Mouse (Mus musculus) stomach, embryonic 14.5 days (tissue): ENCODE results near the gene Nipa1. TPM values are rescaled to one million over a fixed set of nuclear protein-coding genes. Genes with fewer than 3 reads are reported as not detected.

ENCODE experiments used
- ATAC-seq: fragments of 200-750 bp; cut with Nextera tagmentation; 2 replicates; pipeline ENCODE4 v1.8.0; 2017; ENCODE audit warnings: low read depth, moderate TSS enrichment; ENCODE audit not compliant: insufficient number of reproducible peaks, insufficient read depth, low FRiP score
- H3K27ac ChIP-seq: fragments of 300-500 bp; sonication (generic); 2 replicates; pipeline ENCODE4 v1.5.1; 2014; ENCODE audit warnings: mild to moderate bottlenecking, low read length, moderate library complexity, mixed read lengths
- H3K27me3 ChIP-seq: fragments of 300-500 bp; sonication (generic); 2 replicates; pipeline ENCODE4 v1.6.1; 2014; ENCODE audit warnings: low read length, control low read depth, mixed read lengths; ENCODE audit not compliant: control insufficient read depth, insufficient read depth
- H3K36me3 ChIP-seq: fragments of 300-500 bp; sonication (generic); 2 replicates; pipeline ENCODE4 v1.6.1; 2014; ENCODE audit warnings: mild to moderate bottlenecking, control low read depth, low read length, moderate library complexity, mixed read lengths; ENCODE audit not compliant: control insufficient read depth, insufficient read depth
- H3K4me1 ChIP-seq: fragments of 300-500 bp; sonication (generic); 2 replicates; pipeline ENCODE4 v1.6.1; 2014; ENCODE audit warnings: low read length, control low read depth, mixed read lengths; ENCODE audit not compliant: control insufficient read depth, insufficient read depth
- H3K4me2 ChIP-seq: fragments of 300-500 bp; sonication (generic); replicated peaks from 2 replicates; pipeline ENCODE4 v1.6.1; 2014; ENCODE audit warnings: low read depth, low read length, control low read depth
- H3K4me3 ChIP-seq: fragments of 300-500 bp; sonication (generic); 2 replicates; pipeline ENCODE4 v1.5.1; 2014; ENCODE audit warnings: low read depth, low read length, control low read depth
- H3K9ac ChIP-seq: fragments of 300-500 bp; sonication (generic); replicated peaks from 2 replicates; pipeline ENCODE4 v1.6.1; 2014; ENCODE audit warnings: low read depth, mild to moderate bottlenecking, control low read depth, low read length, moderate library complexity, mixed read lengths
- H3K9me3 ChIP-seq: fragments of 300-500 bp; sonication (generic); 2 replicates; pipeline ENCODE4 v1.6.1; 2016; ENCODE audit warnings: low read depth, low read length, control low read depth; ENCODE audit not compliant: control insufficient read depth
- WGBS: fragments of 180-500 bp; shearing (Covaris S2); extraction: QIAGEN DNeasy Blood & Tissue Kit; methylation state at CpG from one replicate; pipeline ENCODE4 v1.1.7; 2014; 5-methylcytosine and 5-hydroxymethylcytosine counted together
- polyA plus RNA-seq: library from polyadenylated mRNA; unstranded; fragments of >200 nt; fragmentation: Nextera tagmentation; extraction: Ambion mirVana; gene quantifications from 2 replicates; pipeline ENCODE4 v1.2.1, GENCODE M21; 2014

The Nipa1 gene
- polyA plus RNA-seq, 1 experiment from 2014 or later: 6.2 TPM

- Histone ChIP-seq H3K9ac (no peak overlapping the region), H3K9me3 (no peaks in the 10 kb centered on the region), H3K4me1 (no peaks in the 10 kb centered on the region), H3K27me3 (no peaks in the 10 kb centered on the region), H3K4me2 (no peak overlapping the region), H3K27ac (no peak overlapping the region), H3K36me3 (no peaks in the 10 kb centered on the region), H3K4me3 (no peak overlapping the region)
- no peak for ATAC-seq
- WGBS: 77% methylated on average over 3 of the region's 3 CpGs
These were observed 24.5 kb upstream of the Nipa1 start for GRCm38 (mm10) chr7:56044267-56044629.

GRCm38 (mm10) chr7:56043577-56044266 lies 24.0 kb upstream of the Nipa1 start:
- Histone ChIP-seq H3K4me3 (no peak overlapping the region), H3K36me3 (no peaks in the 10 kb centered on the region), H3K27me3 (no peaks in the 10 kb centered on the region), H3K4me1 (no peaks in the 10 kb centered on the region), H3K4me2 (no peak overlapping the region), H3K9ac (no peak overlapping the region), H3K27ac (no peak overlapping the region), H3K9me3 (no peaks in the 10 kb centered on the region)
- no peak for ATAC-seq
- 65% methylated on average over 4 of the region's 4 CpGs for WGBS

GRCm38 (mm10) chr7:56042353-56042752 lies 22.6 kb upstream of the Nipa1 start:
- Histone ChIP-seq H3K4me2 (no peak overlapping the region), H3K9me3 (no peaks in the 10 kb centered on the region), H3K4me1 (no peaks in the 10 kb centered on the region), H3K4me3 (no peak overlapping the region), H3K27me3 (no peaks in the 10 kb centered on the region), H3K27ac (no peak overlapping the region), H3K9ac (no peak overlapping the region), H3K36me3 (no peaks in the 10 kb centered on the region)
- WGBS: 15% methylated on average over 5 of the region's 5 CpGs
- ATAC-seq: no peak

- Histone ChIP-seq H3K36me3 (no peaks in the 10 kb centered on the region), H3K9me3 (no peaks in the 10 kb centered on the region), H3K4me1 (0 out of 2 replicates have a peak, but pooled peaks cover 2% of the 10 kb centered on the region), H3K27ac (no peak overlapping the region), H3K4me2 (no peak overlapping the region), H3K9ac (no peak overlapping the region), H3K4me3 (no peak overlapping the region), H3K27me3 (no peaks in the 10 kb centered on the region)
- WGBS: 84% methylated on average over 3 of the region's 3 CpGs
- ATAC-seq: no peak
These were observed 3.8 kb upstream of the Nipa1 start for GRCm38 (mm10) chr7:56023586-56023985.

GRCm38 (mm10) chr7:56018972-56019929 lies 503 bp downstream of the Nipa1 start:
- Histone ChIP-seq H3K9ac (peak overlapping the region; percentile 73), H3K4me2 (peak overlapping the region; percentile 65), H3K27ac (peak overlapping the region; percentile 48; the same call in 1 of the 2 replicates), H3K27me3 (no peaks in the 10 kb centered on the region), H3K9me3 (no peaks in the 10 kb centered on the region), H3K4me1 (0 out of 2 replicates have a peak, but pooled peaks cover 8% of the 10 kb centered on the region), H3K36me3 (no peaks in the 10 kb centered on the region), H3K4me3 (peak overlapping the region; percentile 76)
- peak; percentile 93 for ATAC-seq
- WGBS: under 1% methylated on average over 59 of the region's 71 CpGs

- no peaks in the 10 kb centered on the region for H3K9me3 ChIP-seq
- ATAC-seq: no peak
- H3K36me3 ChIP-seq: no peaks in the 10 kb centered on the region
- peak overlapping the region; percentile 65 for H3K4me2 ChIP-seq
- H3K27ac ChIP-seq: no peak overlapping the region
- no peaks in the 10 kb centered on the region for H3K27me3 ChIP-seq
- WGBS: 35% methylated on average over 7 of the region's 7 CpGs
- H3K4me3 ChIP-seq: peak overlapping the region; percentile 76
- peak overlapping the region; percentile 73; the same call in 1 of the 2 replicates for H3K9ac ChIP-seq
- H3K4me1 ChIP-seq: 0 out of 2 replicates have a peak, but pooled peaks cover 8% of the 10 kb centered on the region
These were observed 1.2 kb downstream of the Nipa1 start for GRCm38 (mm10) chr7:56018446-56018971.

GRCm38 (mm10) chr7:56017761-56018160 lies 2.0 kb downstream of the Nipa1 start:
- 48% methylated on average over 3 of the region's 3 CpGs for WGBS
- Histone ChIP-seq H3K9me3 (no peaks in the 10 kb centered on the region), H3K4me2 (no peak overlapping the region), H3K27me3 (no peaks in the 10 kb centered on the region), H3K36me3 (no peaks in the 10 kb centered on the region), H3K4me1 (0 out of 2 replicates have a peak, but pooled peaks cover 8% of the 10 kb centered on the region), H3K9ac (no peak overlapping the region), H3K27ac (no peak overlapping the region), H3K4me3 (no peak overlapping the region)
- ATAC-seq: no peak

- no peak overlapping the region for H3K27ac ChIP-seq
- H3K27me3 ChIP-seq: no peaks in the 10 kb centered on the region
- 93% methylated on average over 7 of the region's 7 CpGs for whole genome bisulfite sequencing
- H3K4me1 ChIP-seq: 0 out of 2 replicates have a peak, but pooled peaks cover 8% of the 10 kb centered on the region
- no peak overlapping the region for H3K9ac ChIP-seq
- H3K4me3 ChIP-seq: no peak overlapping the region
- ATAC-seq: no peak
- H3K9me3 ChIP-seq: no peaks in the 10 kb centered on the region
- H3K4me2 ChIP-seq: no peak overlapping the region
- no peaks in the 10 kb centered on the region for H3K36me3 ChIP-seq
These were observed 3.9 kb downstream of the Nipa1 start for GRCm38 (mm10) chr7:56015837-56016236.
